Mouse (Mus musculus) neural tube, embryonic 15.5 days (tissue): ENCODE data around the gene Naa80. TPM values are rescaled to one million over a fixed set of nuclear protein-coding genes. Genes with fewer than 3 reads are reported as not detected.

Experiments used
- ATAC-seq: fragments of 200-750 bp; cut with Nextera tagmentation; 2 replicates; pipeline ENCODE4 v1.8.0; 2017; ENCODE audit warnings: mild to moderate bottlenecking, moderate TSS enrichment, moderate library complexity; ENCODE audit not compliant: low FRiP score
- H3K27ac ChIP-seq: fragments of 300-500 bp; sonication (generic); replicated peaks from 2 replicates; pipeline ENCODE4 v1.5.1; 2015; ENCODE audit warnings: mild to moderate bottlenecking, inconsistent platforms
- H3K27me3 ChIP-seq: fragments of 300-500 bp; sonication (generic); replicated peaks from 2 replicates; pipeline ENCODE4 v1.6.1; 2015; ENCODE audit warnings: inconsistent platforms
- H3K36me3 ChIP-seq: fragments of 300-500 bp; sonication (generic); 2 replicates; pipeline ENCODE4 v1.6.1; 2015; ENCODE audit warnings: inconsistent platforms
- H3K4me1 ChIP-seq: fragments of 300-500 bp; sonication (generic); 2 replicates; pipeline ENCODE4 v1.6.1; 2015; ENCODE audit warnings: inconsistent platforms
- H3K4me2 ChIP-seq: fragments of 300-500 bp; sonication (generic); 2 replicates; pipeline ENCODE4 v1.6.1; 2015; ENCODE audit warnings: inconsistent platforms, mild to moderate bottlenecking, moderate library complexity
- H3K4me3 ChIP-seq: fragments of 300-500 bp; sonication (generic); replicated peaks from 2 replicates; pipeline ENCODE4 v1.5.1; 2015; ENCODE audit warnings: mild to moderate bottlenecking, inconsistent platforms
- H3K9ac ChIP-seq: fragments of 300-500 bp; sonication (generic); replicated peaks from 2 replicates; pipeline ENCODE4 v1.6.1; 2015; ENCODE audit warnings: mild to moderate bottlenecking, inconsistent platforms
- H3K9me3 ChIP-seq: fragments of 300-500 bp; sonication (generic); replicated peaks from 2 replicates; pipeline ENCODE4 v1.6.1; 2016; ENCODE audit warnings: inconsistent platforms
- WGBS: fragments of 180-500 bp; shearing (Covaris S2); methylation state at CpG from one replicate; pipeline ENCODE4 v1.1.7; 2015; ENCODE audit warnings: mixed read lengths; 5-methylcytosine and 5-hydroxymethylcytosine counted together
- polyA plus RNA-seq: library from polyadenylated mRNA; unstranded; fragments of >200 nt; fragmentation: Nextera tagmentation; extraction: Ambion mirVana; gene quantifications from 2 replicates; pipeline ENCODE4 v1.2.1, GENCODE M21; 2015

The Naa80 gene
- polyA plus RNA-seq, 1 experiment from 2014 or later = 16.9 TPM

- WGBS = under 1% methylated on average over 45 of the region's 48 CpGs
- Histone ChIP-seq H3K4me1 (peaks cover 44% of the 10 kb centered on the region), H3K36me3 (peaks cover 32% of the 10 kb centered on the region), H3K4me2 (peak overlapping the region; percentile 61), H3K4me3 (peak overlapping the region; percentile 33), H3K27ac (peak overlapping the region; percentile 97), H3K9ac (peak overlapping the region; percentile 57), H3K9me3 (no peaks in the 10 kb centered on the region), H3K27me3 (no peaks in the 10 kb centered on the region)
- peak; percentile 96 for ATAC-seq
These were observed 33.7 kb downstream of the Naa80 start for GRCm38 (mm10) chr9:107612191-107612944.

GRCm38 (mm10) chr9:107612945-107613569 lies 34.4 kb downstream of the Naa80 start:
- WGBS = 8% methylated on average over 12 of the region's 12 CpGs
- Histone ChIP-seq H3K4me1 (peaks cover 40% of the 10 kb centered on the region), H3K9ac (peak overlapping the region; percentile 57)

GRCm38 (mm10) chr9:107615035-107615434 lies 36.3 kb downstream of the Naa80 start:
- ATAC-seq = no peak
- peaks cover 57% of the 10 kb centered on the region for H3K36me3 ChIP-seq
- H3K27ac ChIP-seq = peak overlapping the region; percentile 42; the same call in 1 of the 2 replicates
- H3K4me1 ChIP-seq = peaks cover 50% of the 10 kb centered on the region
- WGBS = 48% methylated on average over 4 of the region's 4 CpGs
- H3K27me3 ChIP-seq = no peaks in the 10 kb centered on the region
- no peak overlapping the region for H3K4me2 ChIP-seq
- H3K4me3 ChIP-seq = no peak overlapping the region
- no peaks in the 10 kb centered on the region for H3K9me3 ChIP-seq
- no peak overlapping the region for H3K9ac ChIP-seq

More at GRCm38 (mm10) chr9:107612945-107613569, 34.4 kb downstream of the Naa80 start:
- 0 out of 2 replicates have a peak, but pooled peaks have one; percentile 23 for ATAC-seq
- Histone ChIP-seq H3K36me3 (peaks cover 38% of the 10 kb centered on the region), H3K27ac (peak overlapping the region; percentile 97), H3K27me3 (no peaks in the 10 kb centered on the region), H3K4me3 (peak overlapping the region; percentile 33), H3K9me3 (no peaks in the 10 kb centered on the region), H3K4me2 (peak overlapping the region; percentile 61)

- Histone ChIP-seq H3K9ac (no peak overlapping the region), H3K27ac (peak overlapping the region; percentile 45; the same call in 1 of the 2 replicates), H3K4me3 (no peak overlapping the region), H3K4me1 (peaks cover 45% of the 10 kb centered on the region), H3K9me3 (no peaks in the 10 kb centered on the region), H3K27me3 (no peaks in the 10 kb centered on the region), H3K4me2 (no peak overlapping the region), H3K36me3 (peaks cover 69% of the 10 kb centered on the region)
- no peak for ATAC-seq
- WGBS = 84% methylated on average over 2 of the region's 2 CpGs
These were observed 38.8 kb downstream of the Naa80 start for GRCm38 (mm10) chr9:107617461-107617860.

GRCm38 (mm10) chr9:107618098-107618497 lies 39.4 kb downstream of the Naa80 start:
- 90% methylated on average over 6 of the region's 6 CpGs for WGBS
- no peak overlapping the region for H3K4me3 ChIP-seq
- H3K4me1 ChIP-seq = peaks cover 40% of the 10 kb centered on the region
- H3K27ac ChIP-seq = peak overlapping the region; percentile 45; the same call in 1 of the 2 replicates
- H3K27me3 ChIP-seq = no peaks in the 10 kb centered on the region
- no peak overlapping the region for H3K4me2 ChIP-seq
- H3K36me3 ChIP-seq = peaks cover 71% of the 10 kb centered on the region
- no peaks in the 10 kb centered on the region for H3K9me3 ChIP-seq
- no peak for ATAC-seq
- no peak overlapping the region for H3K9ac ChIP-seq

GRCm38 (mm10) chr9:107618778-107619545 lies 40.3 kb downstream of the Naa80 start:
- WGBS = 53% methylated on average over 13 of the region's 13 CpGs
- Histone ChIP-seq H3K9me3 (no peaks in the 10 kb centered on the region), H3K4me2 (no peak overlapping the region), H3K4me1 (peaks cover 34% of the 10 kb centered on the region), H3K27me3 (no peaks in the 10 kb centered on the region), H3K27ac (peak overlapping the region; percentile 45), H3K4me3 (no peak overlapping the region), H3K9ac (no peak overlapping the region), H3K36me3 (peaks cover 69% of the 10 kb centered on the region)
- ATAC-seq = no peak

- Histone ChIP-seq H3K36me3 (peaks cover 65% of the 10 kb centered on the region), H3K27ac (peak overlapping the region; percentile 45), H3K9ac (no peak overlapping the region), H3K4me1 (peaks cover 36% of the 10 kb centered on the region), H3K9me3 (no peaks in the 10 kb centered on the region), H3K27me3 (no peaks in the 10 kb centered on the region), H3K4me2 (no peak overlapping the region), H3K4me3 (no peak overlapping the region)
- ATAC-seq = no peak
- 77% methylated on average over 13 of the region's 13 CpGs for WGBS
These were observed 40.8 kb downstream of the Naa80 start for GRCm38 (mm10) chr9:107619546-107619879.

- H3K9ac ChIP-seq = no peak overlapping the region
- peaks cover 50% of the 10 kb centered on the region for H3K36me3 ChIP-seq
- H3K4me3 ChIP-seq = no peak overlapping the region
- no peak overlapping the region for H3K4me2 ChIP-seq
- H3K27ac ChIP-seq = peak overlapping the region; percentile 19
- no peak for ATAC-seq
- no peaks in the 10 kb centered on the region for H3K9me3 ChIP-seq
- peaks cover 44% of the 10 kb centered on the region for H3K4me1 ChIP-seq
- H3K27me3 ChIP-seq = no peaks in the 10 kb centered on the region
These were observed 42.3 kb downstream of the Naa80 start for GRCm38 (mm10) chr9:107620954-107621353.

GRCm38 (mm10) chr9:107624539-107624938 lies 45.9 kb downstream of the Naa80 start:
- ATAC-seq = no peak
- Histone ChIP-seq H3K4me3 (no peak overlapping the region), H3K9me3 (no peaks in the 10 kb centered on the region), H3K9ac (no peak overlapping the region), H3K27ac (peak overlapping the region; percentile 89), H3K27me3 (no peaks in the 10 kb centered on the region), H3K36me3 (peaks cover 19% of the 10 kb centered on the region), H3K4me1 (peaks cover 63% of the 10 kb centered on the region), H3K4me2 (no peak overlapping the region)
- WGBS = 70% methylated on average over 5 of the region's 5 CpGs

GRCm38 (mm10) chr9:107624951-107625350 lies 46.3 kb downstream of the Naa80 start:
- Histone ChIP-seq H3K9ac (no peak overlapping the region), H3K4me3 (no peak overlapping the region), H3K27me3 (no peaks in the 10 kb centered on the region), H3K27ac (peak overlapping the region; percentile 89), H3K9me3 (no peaks in the 10 kb centered on the region), H3K4me1 (peaks cover 63% of the 10 kb centered on the region), H3K4me2 (no peak overlapping the region), H3K36me3 (peaks cover 15% of the 10 kb centered on the region)
- no peak for ATAC-seq
- 78% methylated on average over 3 of the region's 3 CpGs for WGBS

- peak overlapping the region; percentile 89 for H3K27ac ChIP-seq
- H3K9ac ChIP-seq = no peak overlapping the region
- H3K36me3 ChIP-seq = peaks cover 9% of the 10 kb centered on the region
- 90% methylated on average over 12 of the region's 12 CpGs for WGBS
- no peaks in the 10 kb centered on the region for H3K27me3 ChIP-seq
- no peaks in the 10 kb centered on the region for H3K9me3 ChIP-seq
- ATAC-seq = no peak
- no peak overlapping the region for H3K4me3 ChIP-seq
- H3K4me1 ChIP-seq = peaks cover 65% of the 10 kb centered on the region
- peak overlapping the region; percentile 44; the same call in 1 of the 2 replicates for H3K4me2 ChIP-seq
These were observed 46.9 kb downstream of the Naa80 start for GRCm38 (mm10) chr9:107625351-107626128.
